Mouse (Mus musculus) induced T-regulatory cell, adult 2 months (primary cell): ENCODE data around the gene 4930519G04Rik.
"Not testable (repeated sequence)": the region's sequence is repeated elsewhere in the genome, so short reads cannot be mapped to it uniquely, and the experiment has no call there.

Experiments used
- DNase-seq: peaks from one replicate; pipeline ENCODE4 v3.0.0-alpha.2; 2012; ENCODE audit warnings: low read depth

Gene 4930519G04Rik

GRCm38 (mm10) chr5:114842155-114842554 lies 11.3 kb upstream of the 4930519G04Rik start:
- DNase-seq = not testable (repeated sequence)

- no peak for DNase-seq
Observed at GRCm38 (mm10) chr5:114842674-114843073, 10.8 kb upstream of the 4930519G04Rik start.

GRCm38 (mm10) chr5:114844371-114844770 lies 9.1 kb upstream of the 4930519G04Rik start:
- not testable (repeated sequence) for DNase-seq

GRCm38 (mm10) chr5:114851565-114852236 lies 1.8 kb upstream of the 4930519G04Rik start:
- no peak for DNase-seq

GRCm38 (mm10) chr5:114858582-114858981 lies 5.1 kb downstream of the 4930519G04Rik start, which contains the start of gene Gm9936:
Gene Gm9936, minus strand, starts transcription at chr5:114858682.
- no peak for DNase-seq

GRCm38 (mm10) chr5:114859253-114859652 lies 5.8 kb downstream of the 4930519G04Rik start:
- peak; percentile 87 for DNase-seq

GRCm38 (mm10) chr5:114861730-114862129 lies 8.3 kb downstream of the 4930519G04Rik start:
- DNase-seq = no peak

- peak; percentile 79 for DNase-seq
Observed at GRCm38 (mm10) chr5:114864813-114865212, 11.3 kb downstream of the 4930519G04Rik start.

GRCm38 (mm10) chr5:114865279-114865678 lies 11.8 kb downstream of the 4930519G04Rik start:
- DNase-seq = no peak

- peak; percentile 49 for DNase-seq
Observed at GRCm38 (mm10) chr5:114875858-114876257, 22.4 kb downstream of the 4930519G04Rik start.

- DNase-seq = no peak
Observed at GRCm38 (mm10) chr5:114876331-114876730, 22.9 kb downstream of the 4930519G04Rik start.

- no peak for DNase-seq
Observed at GRCm38 (mm10) chr5:114877487-114877886, 24.0 kb downstream of the 4930519G04Rik start.

GRCm38 (mm10) chr5:114879399-114879798 lies 25.9 kb downstream of the 4930519G04Rik start:
- no peak for DNase-seq

- not testable (repeated sequence) for DNase-seq
Observed at GRCm38 (mm10) chr5:114882319-114882718, 28.9 kb downstream of the 4930519G04Rik start.

GRCm38 (mm10) chr5:114883022-114883421 lies 29.6 kb downstream of the 4930519G04Rik start:
- no peak for DNase-seq

- no peak for DNase-seq
Observed at GRCm38 (mm10) chr5:114886801-114887200, 33.3 kb downstream of the 4930519G04Rik start.

GRCm38 (mm10) chr5:114888995-114889394 lies 35.5 kb downstream of the 4930519G04Rik start:
- no peak for DNase-seq

GRCm38 (mm10) chr5:114895542-114895941 lies 42.1 kb downstream of the 4930519G04Rik start:
- no peak for DNase-seq

GRCm38 (mm10) chr5:114896688-114897373 lies 43.4 kb downstream of the 4930519G04Rik start, which contains the start of gene Oasl2:
Gene Oasl2, plus strand, starts transcription at chr5:114896936.
- DNase-seq = peak; percentile 76

- peak; percentile 86 for DNase-seq
Observed at GRCm38 (mm10) chr5:114897374-114897793, 43.9 kb downstream of the 4930519G04Rik start.

GRCm38 (mm10) chr5:114898857-114899256 lies 45.4 kb downstream of the 4930519G04Rik start:
- peak; percentile 37 for DNase-seq

- peak; percentile 79 for DNase-seq
Observed at GRCm38 (mm10) chr5:114902413-114902812, 48.9 kb downstream of the 4930519G04Rik start.
